Mouse (Mus musculus): Measurements from ENCODE around the gene Npnt. TPM values are rescaled to one million over a fixed set of nuclear protein-coding genes. Genes with fewer than 3 reads are reported as not detected.

Npnt gene
- total and polyA plus RNA-seq, 2 experiments from 2014 or later, result 9.0 to 14.3 TPM

- Histone ChIP-seq H3K27me3 (ENCODE audit: insufficient read depth, low read length) (no peaks in the 10 kb centered on the region), H3K27ac (ENCODE audit: low read depth, low read length) (no peak overlapping the region), H3K9ac (no peak overlapping the region), H3K4me3 (ENCODE audit: low read depth, low read length) (no peak overlapping the region), H3K36me3 (ENCODE audit: insufficient read depth) (no peaks in the 10 kb centered on the region), H3K4me2 (ENCODE audit: low read depth) (no peak overlapping the region), H3K4me1 (ENCODE audit: insufficient read depth) (no peaks in the 10 kb centered on the region), H3K9me3 (ENCODE audit: low read length) (no peaks in the 10 kb centered on the region)
- WGBS, result 69% methylated on average over 2 of the region's 2 CpGs
- no peak for ATAC-seq
- DNase-seq, result no peak
- TF ChIP-seq CTCF (IDR thresholded peaks at IDR 0.05; ENCODE audit: low read depth), result no peak
Measured at GRCm38 (mm10) chr3:132868838-132869237, 81.3 kb downstream of the Npnt start.

- H3K27me3 ChIP-seq (ENCODE audit: insufficient read depth, low read length), result no peaks in the 10 kb centered on the region
- WGBS, result 91% methylated on average over 3 of the region's 3 CpGs
- H3K4me3 ChIP-seq (ENCODE audit: low read depth, low read length), result no peak overlapping the region
- no peaks in the 10 kb centered on the region for H3K9me3 ChIP-seq (ENCODE audit: low read length)
- H3K4me1 ChIP-seq (ENCODE audit: insufficient read depth), result no peaks in the 10 kb centered on the region
- ATAC-seq, result no peak
- H3K36me3 ChIP-seq (ENCODE audit: insufficient read depth), result no peaks in the 10 kb centered on the region
- no peak for TF ChIP-seq CTCF (IDR thresholded peaks at IDR 0.05; ENCODE audit: low read depth)
- no peak overlapping the region for H3K9ac ChIP-seq
- H3K4me2 ChIP-seq (ENCODE audit: low read depth), result no peak overlapping the region
- DNase-seq, result no peak
- H3K27ac ChIP-seq (ENCODE audit: low read depth, low read length), result no peak overlapping the region
Measured at GRCm38 (mm10) chr3:132866984-132867383, 83.1 kb downstream of the Npnt start.

GRCm38 (mm10) chr3:132865596-132865995 lies 84.5 kb downstream of the Npnt start:
- no peak overlapping the region for H3K4me2 ChIP-seq (ENCODE audit: low read depth)
- no peak overlapping the region for H3K4me3 ChIP-seq (ENCODE audit: low read depth, low read length)
- H3K27ac ChIP-seq (ENCODE audit: low read depth, low read length), result no peak overlapping the region
- H3K9ac ChIP-seq, result no peak overlapping the region
- WGBS, result 96% methylated on average over 4 of the region's 4 CpGs
- no peak for TF ChIP-seq CTCF (IDR thresholded peaks at IDR 0.05; ENCODE audit: low read depth)
- DNase-seq, result no peak
- ATAC-seq, result no peak
- H3K27me3 ChIP-seq (ENCODE audit: insufficient read depth, low read length), result no peaks in the 10 kb centered on the region
- H3K4me1 ChIP-seq (ENCODE audit: insufficient read depth), result no peaks in the 10 kb centered on the region
- no peaks in the 10 kb centered on the region for H3K9me3 ChIP-seq (ENCODE audit: low read length)
- no peaks in the 10 kb centered on the region for H3K36me3 ChIP-seq (ENCODE audit: insufficient read depth)

GRCm38 (mm10) chr3:132864986-132865385 lies 85.1 kb downstream of the Npnt start:
- H3K9me3 ChIP-seq (ENCODE audit: low read length), result no peaks in the 10 kb centered on the region
- no peaks in the 10 kb centered on the region for H3K27me3 ChIP-seq (ENCODE audit: insufficient read depth, low read length)
- WGBS, result 85% methylated on average over 8 of the region's 8 CpGs
- H3K9ac ChIP-seq, result no peak overlapping the region
- no peaks in the 10 kb centered on the region for H3K36me3 ChIP-seq (ENCODE audit: insufficient read depth)
- DNase-seq (no peak), ATAC-seq (no peak)
- H3K27ac ChIP-seq (ENCODE audit: low read depth, low read length), result no peak overlapping the region
- no peak overlapping the region for H3K4me2 ChIP-seq (ENCODE audit: low read depth)
- TF ChIP-seq CTCF (IDR thresholded peaks at IDR 0.05; ENCODE audit: low read depth), result no peak
- no peaks in the 10 kb centered on the region for H3K4me1 ChIP-seq (ENCODE audit: insufficient read depth)
- H3K4me3 ChIP-seq (ENCODE audit: low read depth, low read length), result no peak overlapping the region

GRCm38 (mm10) chr3:132864329-132864919 lies 85.7 kb downstream of the Npnt start:
- Histone ChIP-seq H3K36me3 (ENCODE audit: insufficient read depth) (no peaks in the 10 kb centered on the region), H3K9ac (no peak overlapping the region), H3K4me1 (ENCODE audit: insufficient read depth) (no peaks in the 10 kb centered on the region), H3K27ac (ENCODE audit: low read depth, low read length) (no peak overlapping the region), H3K9me3 (ENCODE audit: low read length) (no peaks in the 10 kb centered on the region), H3K27me3 (ENCODE audit: insufficient read depth, low read length) (no peaks in the 10 kb centered on the region), H3K4me3 (ENCODE audit: low read depth, low read length) (no peak overlapping the region), H3K4me2 (ENCODE audit: low read depth) (no peak overlapping the region)
- WGBS, result 64% methylated on average over 14 of the region's 14 CpGs
- DNase-seq (peak; percentile 10), ATAC-seq (no peak)
- TF ChIP-seq CTCF (IDR thresholded peaks at IDR 0.05; ENCODE audit: low read depth), result no peak

- no peak for TF ChIP-seq CTCF (IDR thresholded peaks at IDR 0.05; ENCODE audit: low read depth)
- ATAC-seq, result no peak
- Histone ChIP-seq H3K27me3 (ENCODE audit: insufficient read depth, low read length) (no peaks in the 10 kb centered on the region), H3K9me3 (ENCODE audit: low read length) (no peaks in the 10 kb centered on the region), H3K4me2 (ENCODE audit: low read depth) (no peak overlapping the region), H3K9ac (no peak overlapping the region), H3K4me3 (ENCODE audit: low read depth, low read length) (no peak overlapping the region), H3K27ac (ENCODE audit: low read depth, low read length) (no peak overlapping the region), H3K36me3 (ENCODE audit: insufficient read depth) (no peaks in the 10 kb centered on the region), H3K4me1 (ENCODE audit: insufficient read depth) (no peaks in the 10 kb centered on the region)
- peak; percentile 5 for DNase-seq
- 66% methylated on average over 13 of the region's 13 CpGs for WGBS
Measured at GRCm38 (mm10) chr3:132863843-132864242, 86.2 kb downstream of the Npnt start.

DNA sequence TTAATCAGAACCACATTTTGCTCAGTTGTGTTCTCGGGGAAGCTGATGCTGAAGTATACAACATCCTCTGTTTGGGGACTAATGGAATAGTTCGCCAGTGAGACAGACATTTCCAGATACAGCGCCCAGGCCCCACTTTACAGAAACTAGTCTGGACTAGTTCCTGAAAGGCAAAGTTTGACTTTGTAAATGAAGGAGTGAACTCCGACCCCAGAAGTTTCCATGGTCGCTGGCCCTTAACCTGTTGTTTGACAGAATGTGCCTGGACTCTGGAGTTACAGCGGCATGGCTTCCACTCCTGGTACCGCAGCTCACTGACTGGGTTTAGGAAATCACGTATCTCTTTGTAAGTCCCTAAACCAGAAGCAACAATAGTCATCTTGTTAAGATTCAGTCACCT lies 89.3 kb downstream of the Npnt start:
- no peak overlapping the region for H3K9ac ChIP-seq
- no peak for TF ChIP-seq CTCF (IDR thresholded peaks at IDR 0.05; ENCODE audit: low read depth)
- no peak overlapping the region for H3K27ac ChIP-seq (ENCODE audit: low read depth, low read length)
- no peaks in the 10 kb centered on the region for H3K36me3 ChIP-seq (ENCODE audit: insufficient read depth)
- ATAC-seq (no peak), DNase-seq (no peak)
- no peak overlapping the region for H3K4me2 ChIP-seq (ENCODE audit: low read depth)
- H3K9me3 ChIP-seq (ENCODE audit: low read length), result no peaks in the 10 kb centered on the region
- no peaks in the 10 kb centered on the region for H3K4me1 ChIP-seq (ENCODE audit: insufficient read depth)
- H3K27me3 ChIP-seq (ENCODE audit: insufficient read depth, low read length), result no peaks in the 10 kb centered on the region
- WGBS, result 87% methylated on average over 8 of the region's 8 CpGs
- H3K4me3 ChIP-seq (ENCODE audit: low read depth, low read length), result no peak overlapping the region

All from forebrain, postnatal 0 days (tissue).